Mouse (Mus musculus) CH12.LX (cell line): ENCODE data around the gene Phykpl. TPM values are rescaled to one million over a fixed set of nuclear protein-coding genes. Genes with fewer than 3 reads are reported as not detected.

Experiments used
- DNase-seq: peaks from one replicate; pipeline ENCODE4 v3.0.0-alpha.2; 2013; ENCODE audit errors: extremely low read depth
- H3K27ac ChIP-seq: 2 replicates; pipeline ENCODE4 v1.5.1; 2012; ENCODE audit warnings: low read depth, mild to moderate bottlenecking, control low read depth, moderate library complexity; ENCODE audit not compliant: insufficient read depth
- H3K27me3 ChIP-seq: replicated peaks from 2 replicates; pipeline ENCODE3; 2012; ENCODE audit warnings: inconsistent platforms
- H3K36me3 ChIP-seq, 2 experiments: replicated peaks in 1 of 2; 2 replicates each; pipeline versions ENCODE3 to v1.6.1; 2012; ENCODE audit warnings: inconsistent platforms in 1 of 2, low read length in 1 of 2, mild to moderate bottlenecking in 1 of 2, mixed read lengths in 1 of 2, moderate library complexity in 1 of 2; ENCODE audit not compliant: control insufficient read depth in 1 of 2, insufficient read depth in 1 of 2
- H3K4me1 ChIP-seq, 2 experiments: 2 replicates each; pipeline ENCODE4 v1.6.1; 2012; ENCODE audit warnings: inconsistent platforms in 1 of 2, moderate library complexity in 1 of 2; ENCODE audit not compliant: insufficient read depth in 2 of 2, control insufficient read depth in 1 of 2
- H3K4me2 ChIP-seq: 2 replicates; pipeline ENCODE4 v1.6.1; 2012; ENCODE audit warnings: low read depth, mild to moderate bottlenecking, control low read depth; ENCODE audit not compliant: poor library complexity, insufficient read depth, severe bottlenecking
- H3K4me3 ChIP-seq, 3 experiments: fragments of 150-350 bp in 1 of 3; sonication (generic) in 1 of 3; replicated peaks in 1 of 3; 2 replicates each; pipeline versions ENCODE3 to v1.5.1; 2011 to 2012; ENCODE audit warnings: low read depth in 2 of 3, low read length in 2 of 3, mild to moderate bottlenecking in 2 of 3, moderate library complexity in 2 of 3, control low read depth in 1 of 3, improper control_type of control experiment in 1 of 3, inconsistent platforms in 1 of 3, mixed read lengths in 1 of 3; ENCODE audit not compliant: poor library complexity in 1 of 3
- H3K79me2 ChIP-seq: replicated peaks from 2 replicates; pipeline ENCODE4 v1.6.1; 2012; ENCODE audit warnings: mild to moderate bottlenecking, moderate library complexity; ENCODE audit not compliant: control insufficient read depth, poor library complexity, insufficient read depth, severe bottlenecking; ENCODE audit errors: extremely low read depth
- H3K9ac ChIP-seq: 2 replicates; pipeline ENCODE4 v1.6.1; 2012; ENCODE audit warnings: low read depth, mild to moderate bottlenecking, control low read depth, moderate library complexity; ENCODE audit not compliant: insufficient read depth
- H3K9me3 ChIP-seq: replicated peaks from 2 replicates; pipeline ENCODE3; 2012; ENCODE audit warnings: low read length, inconsistent platforms, mixed read lengths
- BHLHE40 ChIP-seq: IDR thresholded peaks from 2 replicates; pipeline ENCODE4 v1.6.1; 2011; ENCODE audit warnings: mild to moderate bottlenecking, low read depth, low read length, improper control_type of control experiment
- CHD1 ChIP-seq: IDR thresholded peaks from 2 replicates; pipeline ENCODE4 v1.6.1; 2012; ENCODE audit warnings: low read depth, low read length, improper control_type of control experiment, inconsistent platforms
- CHD2 ChIP-seq: IDR thresholded peaks from 2 replicates; pipeline ENCODE4 v1.6.1; 2011; ENCODE audit warnings: low read length, improper control_type of control experiment
- E2F4 ChIP-seq: IDR thresholded peaks from 2 replicates; pipeline ENCODE4 v1.6.1; 2011; ENCODE audit warnings: low read depth, low read length, improper control_type of control experiment; ENCODE audit not compliant: insufficient replicate concordance
- EP300 ChIP-seq: IDR thresholded peaks from 2 replicates; pipeline ENCODE4 v1.6.1; 2011; ENCODE audit warnings: low read length, improper control_type of control experiment
- ETS1 ChIP-seq: conservative IDR thresholded peaks from 2 replicates; pipeline ENCODE4 v1.6.1; 2012; ENCODE audit warnings: low read depth, mild to moderate bottlenecking, inconsistent platforms, low read length, improper control_type of control experiment, moderate library complexity
- GABPA ChIP-seq: IDR thresholded peaks from 2 replicates; pipeline ENCODE4 v1.6.1; 2012; ENCODE audit warnings: low read depth, low read length, improper control_type of control experiment, inconsistent platforms; ENCODE audit not compliant: insufficient replicate concordance
- HCFC1 ChIP-seq: IDR thresholded peaks from 2 replicates; pipeline ENCODE4 v1.6.1; 2012; ENCODE audit warnings: low read depth, mild to moderate bottlenecking, inconsistent platforms, low read length, improper control_type of control experiment
- JUN ChIP-seq: IDR thresholded peaks from 2 replicates; pipeline ENCODE4 v1.6.1; 2011; ENCODE audit warnings: low read depth, mild to moderate bottlenecking, low read length, improper control_type of control experiment, moderate library complexity; ENCODE audit not compliant: insufficient read depth
- JUND ChIP-seq: conservative IDR thresholded peaks from 2 replicates; pipeline ENCODE4 v1.6.1; 2011; ENCODE audit warnings: low read depth, low read length, improper control_type of control experiment
- KAT2A ChIP-seq: IDR thresholded peaks from 2 replicates; pipeline ENCODE4 v1.6.1; 2012; ENCODE audit warnings: low read length, improper control_type of control experiment, inconsistent platforms; ENCODE audit not compliant: insufficient replicate concordance
- MAFK ChIP-seq: IDR thresholded peaks from 2 replicates; pipeline ENCODE4 v1.6.1; 2011; ENCODE audit warnings: low read length, improper control_type of control experiment; ENCODE audit not compliant: insufficient replicate concordance
- MEF2A ChIP-seq: IDR thresholded peaks from 2 replicates; pipeline ENCODE4 v1.6.1; 2014; ENCODE audit warnings: low read depth, mild to moderate bottlenecking, inconsistent platforms, low read length, improper control_type of control experiment, borderline replicate concordance
- MYC ChIP-seq: IDR thresholded peaks from 2 replicates; pipeline ENCODE4 v1.6.1; 2011; ENCODE audit warnings: low read depth, mild to moderate bottlenecking, improper control_type of control experiment, low read length
- NRF1 ChIP-seq: IDR thresholded peaks from 2 replicates; pipeline ENCODE4 v1.6.1; 2014; ENCODE audit warnings: low read depth, mild to moderate bottlenecking, inconsistent platforms, low read length, improper control_type of control experiment, moderate library complexity
- PAX5 ChIP-seq: IDR thresholded peaks from 2 replicates; pipeline ENCODE4 v1.6.1; 2012; ENCODE audit warnings: low read length, inconsistent platforms, mixed read lengths
- POLR2A ChIP-seq: IDR thresholded peaks from 2 replicates; pipeline ENCODE4 v1.6.1; 2011; ENCODE audit warnings: low read depth, mild to moderate bottlenecking, improper control_type of control experiment, low read length
- POLR2AphosphoS2 ChIP-seq: IDR thresholded peaks from 2 replicates; pipeline ENCODE4 v1.6.1; 2011; ENCODE audit warnings: low read depth, low read length, improper control_type of control experiment
- RAD21 ChIP-seq: IDR thresholded peaks from 2 replicates; pipeline ENCODE4 v1.6.1; 2011; ENCODE audit warnings: low read depth, mild to moderate bottlenecking, low read length, improper control_type of control experiment, moderate library complexity
- SIN3A ChIP-seq: IDR thresholded peaks from 2 replicates; pipeline ENCODE4 v1.6.1; 2012; ENCODE audit warnings: low read length, improper control_type of control experiment, inconsistent platforms
- TBP ChIP-seq: conservative IDR thresholded peaks from 2 replicates; pipeline ENCODE4 v1.6.1; 2011; ENCODE audit warnings: low read depth, low read length, improper control_type of control experiment
- UBTF ChIP-seq: IDR thresholded peaks from 2 replicates; pipeline ENCODE4 v1.6.1; 2012; ENCODE audit warnings: low read depth, mild to moderate bottlenecking, inconsistent platforms, low read length, improper control_type of control experiment, moderate library complexity
- USF1 ChIP-seq: IDR thresholded peaks from 2 replicates; pipeline ENCODE4 v1.6.1; 2014; ENCODE audit warnings: low read depth, mild to moderate bottlenecking, inconsistent platforms, low read length, improper control_type of control experiment
- USF2 ChIP-seq: conservative IDR thresholded peaks from 2 replicates; pipeline ENCODE4 v1.6.1; 2011; ENCODE audit warnings: low read depth, low read length, improper control_type of control experiment
- ZKSCAN1 ChIP-seq: IDR thresholded peaks from 2 replicates; pipeline ENCODE4 v1.6.1; 2012; ENCODE audit warnings: low read depth, inconsistent platforms, low read length, improper control_type of control experiment, borderline replicate concordance
- ZMIZ1 ChIP-seq: IDR thresholded peaks from 2 replicates; pipeline ENCODE4 v1.6.1; 2012; ENCODE audit warnings: low read depth, mild to moderate bottlenecking, inconsistent platforms, low read length, improper control_type of control experiment
- ZNF384 ChIP-seq: IDR thresholded peaks from 2 replicates; pipeline ENCODE4 v1.6.1; 2012; ENCODE audit warnings: low read depth, low read length, improper control_type of control experiment, inconsistent platforms
- dilution Hi-C: fragments of 300-500 bp; cut with MboI; formaldehyde crosslinking; loops from 2 replicates; pipeline ENCODE4 v1.14.3; 2020; ENCODE audit warnings: low sequenced_read_pairs; ENCODE audit not compliant: extremely low pct_unique_long_range_greater_than_20kb, extremely low pct_ligation_motif_present
- in situ Hi-C: fragments of 300-500 bp; cut with MboI; formaldehyde crosslinking; loops from 3 replicates; pipeline ENCODE4 v1.14.3; 2019; ENCODE audit warnings: low sequenced_read_pairs, low pct_ligation_motif_present, low pct_unique_long_range_greater_than_20kb, mixed read lengths
- polyA plus RNA-seq: library from polyadenylated mRNA; unstranded; fragments of >175 nt; gene quantifications from 2 replicates; pipeline ENCODE4 v1.2.1, GENCODE M21; 2012; ENCODE audit warnings: low read depth; ENCODE audit not compliant: insufficient read length
- total RNA-seq, 2 experiments: library from RNA; depleted of rRNA; stranded (reverse); fragments of 300-350 nt in 1 of 2; fragments of >200 nt in 1 of 2; gene quantifications; 2 replicates each; pipeline ENCODE4 v1.2.3; 2012 to 2014

Gene Phykpl
- total and polyA plus RNA-seq, 3 experiments, result 25.2 to 44.0 (median 30.9) TPM

GRCm38 (mm10) chr11:51629651-51630314 is 45.2 kb downstream of the Phykpl start:
- H3K9me3 ChIP-seq, result no peaks in the 10 kb centered on the region
- TF ChIP-seq ZKSCAN1 (no peak), RAD21 (no peak), MAFK (no peak), POLR2AphosphoS2 (no peak), HCFC1 (no peak), KAT2A (no peak), ZNF384 (no peak), USF1 (no peak), SIN3A (no peak), MEF2A (no peak), UBTF (no peak), CHD2 (no peak), MYC (no peak), NRF1 (no peak), POLR2A (no peak), ETS1 (no peak)
- peaks cover 3 to 45% of the 10 kb centered on the region in 2 experiments; a peak in 2 of 4 replicates for H3K4me1 ChIP-seq
- no peak overlapping the region for H3K9ac ChIP-seq
- H3K27ac ChIP-seq, result no peak overlapping the region
- in situ Hi-C loops, result no loop called here
- no peak for DNase-seq
- dilution Hi-C loops, result no loop called here
- H3K27me3 ChIP-seq, result no peaks in the 10 kb centered on the region
- no peak overlapping the region for H3K4me3 ChIP-seq
- H3K36me3 ChIP-seq, result peaks cover 46 to 88% of the 10 kb centered on the region in 2 experiments
- H3K4me2 ChIP-seq, result no peak overlapping the region
- H3K79me2 ChIP-seq, result peaks cover 3% of the 10 kb centered on the region; the same call in 1 of the 2 replicates

DNA sequence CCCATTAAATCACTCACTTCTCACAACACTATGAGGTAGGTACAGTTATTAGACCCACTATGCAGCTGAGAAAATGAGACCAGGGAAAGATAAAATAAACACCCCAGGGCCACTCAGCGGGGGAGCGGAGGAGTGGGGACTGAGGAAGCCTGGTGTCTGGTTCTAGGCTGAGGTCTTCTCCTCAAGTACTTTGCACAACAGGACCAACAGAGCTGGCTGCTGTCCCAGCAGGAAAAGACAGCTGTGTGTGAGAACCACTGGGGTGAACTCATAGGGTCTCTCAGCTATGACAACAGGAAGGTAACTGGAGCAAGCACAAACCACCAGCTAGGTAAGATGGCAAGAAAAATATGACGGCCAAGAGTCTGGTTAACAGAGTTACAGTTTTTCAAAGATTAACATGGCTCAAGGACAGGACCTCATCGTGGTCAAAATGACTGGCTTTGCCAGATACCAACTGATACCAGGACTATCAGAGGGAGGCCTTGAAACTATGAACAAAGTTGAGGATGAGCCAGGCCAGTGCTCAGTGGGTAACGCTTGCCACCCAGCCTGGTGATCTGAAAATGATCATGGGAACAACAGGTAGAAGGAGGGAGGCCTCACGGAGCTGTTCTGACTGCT is 47.7 kb downstream of the Phykpl start:
- Histone ChIP-seq H3K9ac (no peak overlapping the region), H3K36me3 (peaks cover 25 to 65% of the 10 kb centered on the region in 2 experiments), H3K79me2 (peaks cover 9% of the 10 kb centered on the region; the same call in 1 of the 2 replicates), H3K4me2 (no peak overlapping the region)
- dilution Hi-C loops (no loop called here), in situ Hi-C loops (no loop called here)
- DNase-seq, result no peak
- no peak for TF ChIP-seq JUND
- TF ChIP-seq JUN, result no peak
- TF ChIP-seq HCFC1, result no peak
- no peak for TF ChIP-seq USF2
- no peak for TF ChIP-seq MAFK
- no peak for TF ChIP-seq E2F4
- no peak for TF ChIP-seq ZMIZ1
- no peak for TF ChIP-seq POLR2A
- TF ChIP-seq BHLHE40, result no peak
- no peak for TF ChIP-seq GABPA
- TF ChIP-seq EP300, result no peak
- no peak for TF ChIP-seq CHD1
- TF ChIP-seq TBP, result no peak
- no peak for TF ChIP-seq PAX5
- TF ChIP-seq, all 38 proteins: peak for 0
- Histone ChIP-seq H3K27ac (no peak overlapping the region), H3K4me3 (no peak overlapping the region), H3K27me3 (no peaks in the 10 kb centered on the region), H3K4me1 (peaks cover 3 to 41% of the 10 kb centered on the region in 2 experiments; a peak in 2 of 4 replicates), H3K9me3 (no peaks in the 10 kb centered on the region)
